Mouse (Mus musculus) stomach, postnatal 0 days (tissue): ENCODE measurements around the gene Foxe1. TPM values are rescaled to one million over a fixed set of nuclear protein-coding genes. Genes with fewer than 3 reads are reported as not detected.
A peak's percentile ranks its signal among the peaks of the same experiment; 100 is the strongest.

Experiments used
- ATAC-seq: fragments of 200-750 bp; cut with Nextera tagmentation; 2 replicates; pipeline ENCODE4 v1.8.0; 2017; ENCODE audit not compliant: low FRiP score, low TSS enrichment
- DNase-seq: peaks from one replicate; pipeline ENCODE4 v3.0.0-alpha.2; 2016; ENCODE audit warnings: low spot score
- H3K27ac ChIP-seq: fragments of 300-500 bp; sonication (generic); replicated peaks from 2 replicates; pipeline ENCODE4 v1.5.1; 2014; ENCODE audit warnings: mild to moderate bottlenecking, control low read depth
- H3K27me3 ChIP-seq: fragments of 300-500 bp; sonication (generic); 2 replicates; pipeline ENCODE4 v1.6.1; 2014; ENCODE audit warnings: low read length; ENCODE audit not compliant: control insufficient read depth, insufficient read depth
- H3K36me3 ChIP-seq: fragments of 300-500 bp; sonication (generic); 2 replicates; pipeline ENCODE4 v1.6.1; 2014; ENCODE audit warnings: low read length, mixed read lengths; ENCODE audit not compliant: control insufficient read depth, insufficient read depth
- H3K4me1 ChIP-seq: fragments of 300-500 bp; sonication (generic); replicated peaks from 2 replicates; pipeline ENCODE4 v1.6.1; 2014; ENCODE audit warnings: antibody characterized with exemption; ENCODE audit not compliant: control insufficient read depth, insufficient read depth
- H3K4me2 ChIP-seq: fragments of 300-500 bp; sonication (generic); replicated peaks from 2 replicates; pipeline ENCODE4 v1.6.1; 2014; ENCODE audit warnings: low read depth, mild to moderate bottlenecking, control low read depth, moderate library complexity
- H3K4me3 ChIP-seq: fragments of 300-500 bp; sonication (generic); 2 replicates; pipeline ENCODE4 v1.5.1; 2014; ENCODE audit warnings: low read depth, low read length, control low read depth
- H3K9ac ChIP-seq: fragments of 300-500 bp; sonication (generic); 2 replicates; pipeline ENCODE4 v1.6.1; 2014; ENCODE audit warnings: mild to moderate bottlenecking, low read length, control low read depth, mixed read lengths
- H3K9me3 ChIP-seq: fragments of 300-500 bp; sonication (generic); 2 replicates; pipeline ENCODE4 v1.6.1; 2016; ENCODE audit warnings: low read length; ENCODE audit not compliant: control insufficient read depth
- CTCF ChIP-seq: IDR thresholded peaks from 2 replicates; pipeline ENCODE4 v1.5.1; 2016; ENCODE audit warnings: antibody characterized with exemption, low read depth, mild to moderate bottlenecking, moderate library complexity
- EP300 ChIP-seq: optimal IDR thresholded peaks from 2 replicates; pipeline ENCODE3; 2016; ENCODE audit warnings: antibody characterized with exemption
- WGBS: fragments of 180-500 bp; shearing (Covaris S2); extraction: QIAGEN DNeasy Blood & Tissue Kit; methylation state at CpG from one replicate; pipeline ENCODE4 v1.1.7; 2014; 5-methylcytosine and 5-hydroxymethylcytosine counted together
- polyA plus RNA-seq: library from polyadenylated mRNA; unstranded; fragments of >200 nt; fragmentation: Nextera tagmentation; extraction: Ambion mirVana; gene quantifications from 2 replicates; pipeline ENCODE4 v1.2.1, GENCODE M21; 2015

Foxe1 gene
- polyA plus RNA-seq, 1 experiment from 2014 or later, result 0.78 TPM

GRCm38 (mm10) chr4:46390390-46390970, 47.1 kb downstream of the Foxe1 start:
- peak; percentile 21 for TF ChIP-seq EP300
- peak; percentile 87 for TF ChIP-seq CTCF
- H3K27ac ChIP-seq, result no peak overlapping the region
- peak overlapping the region; percentile 72 for H3K4me2 ChIP-seq
- H3K27me3 ChIP-seq, result no peaks in the 10 kb centered on the region
- H3K9me3 ChIP-seq, result no peaks in the 10 kb centered on the region
- peaks cover 4% of the 10 kb centered on the region; the same call in 1 of the 2 replicates for H3K36me3 ChIP-seq
- H3K4me1 ChIP-seq, result no peaks in the 10 kb centered on the region
- ATAC-seq, result no peak
- 24% methylated on average over 9 of the region's 9 CpGs for WGBS
- peak overlapping the region; percentile 71 for H3K4me3 ChIP-seq
- no peak overlapping the region for H3K9ac ChIP-seq
- DNase-seq, result peak; percentile 84

- no peak overlapping the region for H3K9ac ChIP-seq
- H3K4me1 ChIP-seq, result no peaks in the 10 kb centered on the region
- WGBS, result 75% methylated on average over 2 of the region's 2 CpGs
- H3K27ac ChIP-seq, result no peak overlapping the region
- TF ChIP-seq EP300, result no peak
- no peak for TF ChIP-seq CTCF
- H3K4me3 ChIP-seq, result no peak overlapping the region
- DNase-seq (no peak), ATAC-seq (no peak)
- no peaks in the 10 kb centered on the region for H3K9me3 ChIP-seq
- no peaks in the 10 kb centered on the region for H3K36me3 ChIP-seq
- H3K27me3 ChIP-seq, result no peaks in the 10 kb centered on the region
- H3K4me2 ChIP-seq, result no peak overlapping the region
Measured at GRCm38 (mm10) chr4:46394388-46394787, 51.0 kb downstream of the Foxe1 start.

- H3K9me3 ChIP-seq, result no peaks in the 10 kb centered on the region
- 19% methylated on average over 5 of the region's 5 CpGs for WGBS
- H3K4me1 ChIP-seq, result no peaks in the 10 kb centered on the region
- TF ChIP-seq EP300, result no peak
- no peak for TF ChIP-seq CTCF
- no peak overlapping the region for H3K9ac ChIP-seq
- peak; percentile 51; the same call in 1 of the 2 replicates for ATAC-seq
- no peak overlapping the region for H3K4me2 ChIP-seq
- H3K27me3 ChIP-seq, result no peaks in the 10 kb centered on the region
- peak; percentile 26 for DNase-seq
- H3K36me3 ChIP-seq, result no peaks in the 10 kb centered on the region
- 0 out of 2 replicates have a peak overlapping the region, but pooled peaks have one; percentile 14 for H3K27ac ChIP-seq
- no peak overlapping the region for H3K4me3 ChIP-seq
Measured at GRCm38 (mm10) chr4:46395736-46396135, 52.3 kb downstream of the Foxe1 start.

Other genes with a start within 250 kb of the Foxe1 start
- gene Ncbp1, start 205.0 kb upstream of the Foxe1 start, polyA plus RNA-seq, result 27.0 and 27.8 TPM in 2 replicates
- 14.5 and 17.2 TPM in 2 replicates for gene Tstd2, start 204.9 kb upstream of the Foxe1 start, polyA plus RNA-seq
- gene Xpa, start 147.3 kb upstream of the Foxe1 start, polyA plus RNA-seq, result 24.5 and 25.2 TPM in 2 replicates
- gene Trmo, start 45.8 kb downstream of the Foxe1 start, polyA plus RNA-seq, result 6.5 and 7.5 TPM in 2 replicates
- 0.78 and 1.2 TPM in 2 replicates for gene Hemgn, start 69.9 kb downstream of the Foxe1 start, polyA plus RNA-seq
- gene Anp32b, start 107.3 kb downstream of the Foxe1 start, polyA plus RNA-seq, result 88.7 and 97.1 TPM in 2 replicates
- 65.1 and 67.7 TPM in 2 replicates for gene Nans, start 145.6 kb downstream of the Foxe1 start, polyA plus RNA-seq
- gene Trim14, start 192.5 kb downstream of the Foxe1 start, polyA plus RNA-seq, result 4.0 and 4.5 TPM in 2 replicates